Mouse (Mus musculus) heart, postnatal 0 days (tissue): Measurements from ENCODE around the gene Acvr1b. TPM values are rescaled to one million over a fixed set of nuclear protein-coding genes. Genes with fewer than 3 reads are reported as not detected.

ENCODE experiments used
- ATAC-seq: fragments of 200-750 bp; cut with Nextera tagmentation; 2 replicates; pipeline ENCODE4 v1.8.0; 2017; ENCODE audit warnings: low read depth, moderate number of reproducible peaks, moderate library complexity; ENCODE audit not compliant: insufficient read depth
- DNase-seq: peaks from one replicate; pipeline ENCODE4 v3.0.0-alpha.2; 2016; ENCODE audit warnings: low spot score
- H3K27ac ChIP-seq: fragments of 300-500 bp; sonication (generic); 2 replicates; pipeline ENCODE4 v1.5.1; 2014; ENCODE audit warnings: low read depth, mild to moderate bottlenecking
- H3K27me3 ChIP-seq: fragments of 300-500 bp; sonication (generic); 2 replicates; pipeline ENCODE4 v1.6.1; 2014; ENCODE audit warnings: low read length, mixed read lengths; ENCODE audit not compliant: control insufficient read depth, insufficient read depth
- H3K36me3 ChIP-seq: fragments of 300-500 bp; sonication (generic); replicated peaks from 2 replicates; pipeline ENCODE4 v1.6.1; 2014; ENCODE audit warnings: low read length, mixed read lengths; ENCODE audit not compliant: control insufficient read depth, insufficient read depth
- H3K4me1 ChIP-seq: fragments of 300-500 bp; sonication (generic); 2 replicates; pipeline ENCODE4 v1.6.1; 2014; ENCODE audit warnings: antibody characterized with exemption; ENCODE audit not compliant: control insufficient read depth, insufficient read depth
- H3K4me2 ChIP-seq: fragments of 300-500 bp; sonication (generic); 2 replicates; pipeline ENCODE4 v1.6.1; 2014; ENCODE audit warnings: low read depth, mild to moderate bottlenecking, low read length, moderate library complexity
- H3K4me3 ChIP-seq: fragments of 300-500 bp; sonication (generic); 2 replicates; pipeline ENCODE4 v1.5.1; 2014; ENCODE audit warnings: low read depth, low read length
- H3K9ac ChIP-seq: fragments of 300-500 bp; sonication (generic); replicated peaks from 2 replicates; pipeline ENCODE4 v1.6.1; 2014; ENCODE audit warnings: low read depth, low read length, mixed read lengths
- H3K9me3 ChIP-seq: fragments of 300-500 bp; sonication (generic); replicated peaks from 2 replicates; pipeline ENCODE4 v1.6.1; 2016; ENCODE audit warnings: low read length; ENCODE audit not compliant: control insufficient read depth
- CTCF ChIP-seq: IDR thresholded peaks from 2 replicates; pipeline ENCODE4 v1.5.1; 2016; ENCODE audit warnings: antibody characterized with exemption, control low read depth, low read depth
- EP300 ChIP-seq: IDR thresholded peaks from 2 replicates; pipeline ENCODE4 v1.6.1; 2016; ENCODE audit warnings: antibody characterized with exemption, low read depth
- WGBS: fragments of 180-500 bp; shearing (Covaris S2); extraction: QIAGEN DNeasy Blood & Tissue Kit; methylation state at CpG from one replicate; pipeline ENCODE4 v1.1.7; 2014; 5-methylcytosine and 5-hydroxymethylcytosine counted together
- polyA plus RNA-seq: library from polyadenylated mRNA; unstranded; fragments of >200 nt; fragmentation: Nextera tagmentation; extraction: Ambion mirVana; gene quantifications from 2 replicates; pipeline ENCODE4 v1.2.1, GENCODE M21; 2015
- total RNA-seq: library from RNA; depleted of rRNA; stranded (reverse); fragments of >200 nt; gene quantifications from 2 replicates; pipeline ENCODE4 v1.2.3, GENCODE M21; 2014; ENCODE audit warnings: low replicate concordance

Acvr1b gene
- total and polyA plus RNA-seq, 2 experiments from 2014 or later = 5.8 to 25.9 TPM

DNA sequence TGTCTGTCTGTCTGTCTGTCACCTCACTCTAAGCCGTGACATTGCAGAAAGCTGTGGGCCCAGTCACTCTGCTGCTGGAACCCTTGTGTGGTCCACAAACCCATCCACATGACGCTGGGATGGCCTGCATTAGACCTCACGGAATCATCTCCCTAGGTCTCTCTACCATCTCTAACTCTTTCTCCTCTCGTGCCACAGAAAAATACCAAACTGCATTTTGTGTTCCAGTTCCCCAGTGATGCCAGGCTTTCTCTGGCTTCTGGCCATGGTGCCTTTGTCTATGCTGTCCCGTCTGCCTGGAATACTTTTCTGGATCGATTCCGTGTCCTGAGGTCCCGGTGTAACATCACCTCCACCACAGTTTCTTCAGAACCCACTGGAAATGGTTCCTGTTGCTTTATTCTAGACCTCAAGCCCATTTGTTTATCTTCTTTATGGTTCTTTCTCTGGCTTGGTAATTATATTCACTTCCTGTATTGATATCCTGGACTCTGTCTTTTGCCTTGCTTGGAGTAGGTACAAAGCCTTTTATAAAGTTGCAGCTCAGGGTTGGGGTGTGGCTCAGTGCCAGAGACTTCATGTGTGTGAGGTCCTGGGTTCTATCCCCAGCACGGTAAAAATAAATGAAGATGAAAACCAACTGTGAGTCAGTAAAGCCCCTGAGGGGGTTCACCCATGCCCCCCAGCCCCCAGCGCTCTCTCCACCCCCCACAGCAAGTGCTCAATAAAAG lies 60.9 kb downstream of the Acvr1b start:
- no peak overlapping the region for H3K4me2 ChIP-seq
- ATAC-seq (no peak), DNase-seq (no peak)
- no peak overlapping the region; the same call in 1 of the 2 replicates for H3K27ac ChIP-seq
- no peak overlapping the region for H3K4me3 ChIP-seq
- peaks cover 18% of the 10 kb centered on the region for H3K4me1 ChIP-seq
- no peaks in the 10 kb centered on the region for H3K27me3 ChIP-seq
- no peaks in the 10 kb centered on the region for H3K9me3 ChIP-seq
- 63% methylated on average over 10 of the region's 10 CpGs for WGBS
- no peak overlapping the region for H3K9ac ChIP-seq
- TF ChIP-seq EP300 = no peak
- no peak for TF ChIP-seq CTCF
- H3K36me3 ChIP-seq = peaks cover 22% of the 10 kb centered on the region

- H3K36me3 ChIP-seq = peaks cover 19% of the 10 kb centered on the region
- WGBS = 44% methylated on average over 5 of the region's 5 CpGs
- no peak overlapping the region; the same call in 1 of the 2 replicates for H3K27ac ChIP-seq
- no peaks in the 10 kb centered on the region for H3K27me3 ChIP-seq
- no peak overlapping the region for H3K9ac ChIP-seq
- no peak overlapping the region for H3K4me2 ChIP-seq
- no peak overlapping the region for H3K4me3 ChIP-seq
- no peaks in the 10 kb centered on the region for H3K9me3 ChIP-seq
- no peak for TF ChIP-seq CTCF
- TF ChIP-seq EP300 = no peak
- DNase-seq (no peak), ATAC-seq (no peak)
- peaks cover 18% of the 10 kb centered on the region for H3K4me1 ChIP-seq
Observed at GRCm38 (mm10) chr15:101235342-101235698, 61.5 kb downstream of the Acvr1b start.

DNA sequence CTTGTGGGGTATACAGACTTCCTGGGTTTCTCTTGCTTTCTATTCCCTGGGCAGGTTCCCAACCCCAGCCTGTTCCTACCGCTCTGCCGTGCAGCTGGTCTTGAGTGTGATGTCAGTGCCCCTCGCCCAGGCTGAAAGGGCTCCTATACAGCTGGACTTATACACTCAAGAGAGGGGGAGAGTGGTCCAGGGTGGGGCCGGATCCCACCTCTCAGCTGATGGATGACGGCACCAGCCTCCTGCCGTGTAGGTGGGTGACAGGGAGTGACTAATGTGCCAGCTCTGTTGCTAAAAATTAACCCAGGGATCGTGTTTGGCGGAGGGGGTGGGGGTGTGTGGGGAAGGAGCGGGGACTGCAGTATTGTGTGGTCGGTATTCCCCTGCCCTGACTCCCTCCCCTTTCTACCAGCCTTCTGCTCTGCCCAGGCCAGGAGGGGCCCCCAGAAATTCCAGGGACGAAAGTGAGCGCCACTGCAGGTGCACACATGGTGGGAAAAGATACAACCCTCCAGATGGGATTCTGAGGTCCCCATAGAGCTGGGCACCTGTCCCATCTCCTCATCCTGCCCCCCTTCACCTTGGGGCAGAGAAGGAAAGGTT lies 62.0 kb downstream of the Acvr1b start:
- no peak for TF ChIP-seq CTCF
- no peak for TF ChIP-seq EP300
- Histone ChIP-seq H3K4me2 (no peak overlapping the region), H3K27me3 (no peaks in the 10 kb centered on the region), H3K4me3 (no peak overlapping the region), H3K27ac (no peak overlapping the region), H3K9ac (no peak overlapping the region), H3K4me1 (peaks cover 18% of the 10 kb centered on the region), H3K36me3 (peaks cover 14% of the 10 kb centered on the region), H3K9me3 (no peaks in the 10 kb centered on the region)
- 15% methylated on average over 12 of the region's 12 CpGs for WGBS
- ATAC-seq = no peak
- DNase-seq = no peak

- 5% methylated on average over 3 of the region's 3 CpGs for whole genome bisulfite sequencing
- no peak overlapping the region for H3K4me3 ChIP-seq
- DNase-seq (peak; percentile 70), ATAC-seq (no peak)
- H3K9ac ChIP-seq = no peak overlapping the region
- H3K27ac ChIP-seq = no peak overlapping the region
- H3K4me1 ChIP-seq = peaks cover 24% of the 10 kb centered on the region
- no peaks in the 10 kb centered on the region for H3K27me3 ChIP-seq
- H3K4me2 ChIP-seq = no peak overlapping the region
- H3K36me3 ChIP-seq = 0 out of 2 replicates have a peak, but pooled peaks cover 4% of the 10 kb centered on the region
- no peak for TF ChIP-seq EP300
- TF ChIP-seq CTCF = peak; percentile 80
- H3K9me3 ChIP-seq = no peaks in the 10 kb centered on the region
Observed at GRCm38 (mm10) chr15:101236878-101237277, 63.0 kb downstream of the Acvr1b start.

GRCm38 (mm10) chr15:101238885-101239511 lies 65.1 kb downstream of the Acvr1b start:
- WGBS = 3% methylated on average over 27 of the region's 28 CpGs
- no peaks in the 10 kb centered on the region for H3K9me3 ChIP-seq
- H3K4me3 ChIP-seq = peak overlapping the region; percentile 25
- no peaks in the 10 kb centered on the region for H3K27me3 ChIP-seq
- no peak for TF ChIP-seq EP300
- TF ChIP-seq CTCF = peak; percentile 68
- H3K27ac ChIP-seq = no peak overlapping the region
- DNase-seq (peak; percentile 59), ATAC-seq (no peak)
- H3K4me2 ChIP-seq = peak overlapping the region; percentile 60
- peaks cover 26% of the 10 kb centered on the region for H3K4me1 ChIP-seq
- H3K9ac ChIP-seq = peak overlapping the region; percentile 30; the same call in 1 of the 2 replicates
- H3K36me3 ChIP-seq = no peaks in the 10 kb centered on the region
